Mouse (Mus musculus): Measurements from ENCODE around the gene Slc36a3. TPM values are rescaled to one million over a fixed set of nuclear protein-coding genes. Genes with fewer than 3 reads are reported as not detected.

The Slc36a3 gene
- polyA plus RNA-seq, 1 experiment from 2014 or later: not detected

DNA sequence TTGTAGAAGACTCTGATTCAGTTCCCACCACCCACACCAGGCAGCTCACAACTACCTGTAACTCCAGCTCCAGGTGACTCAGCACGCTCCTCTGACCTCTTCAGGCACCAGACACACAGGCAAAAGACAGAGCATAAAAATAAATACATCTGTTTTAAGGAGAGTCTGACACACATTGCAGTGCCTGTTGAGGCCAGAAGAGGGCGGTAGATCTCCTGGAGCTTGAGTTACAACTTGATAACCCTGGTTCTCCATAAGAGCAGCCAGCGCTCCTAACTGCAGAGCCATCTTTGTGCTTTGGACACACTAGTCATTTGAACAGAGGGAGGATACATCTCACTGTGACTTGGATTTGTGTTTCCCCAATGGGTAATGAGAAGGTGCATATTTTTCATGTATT, 13.2 kb upstream of the Slc36a3 start:
- H3K4me1 ChIP-seq (ENCODE audit: control insufficient read depth in 2 of 2, insufficient read depth in 2 of 2, low read length in 2 of 2): peaks cover 0 to 4% of the 10 kb centered on the region in 2 experiments; a peak in 1 of 4 replicates
- no peaks in the 10 kb centered on the region for H3K9me3 ChIP-seq (ENCODE audit: control insufficient read depth, low read length)
- H3K4me2 ChIP-seq (ENCODE audit: low read length): no peak overlapping the region
- H3K27me3 ChIP-seq (ENCODE audit: control insufficient read depth, insufficient read depth, low read length): no peaks in the 10 kb centered on the region
- WGBS: 39% methylated on average over 3 of the region's 3 CpGs
- no peak overlapping the region for H3K27ac ChIP-seq (replicated peaks in 1 of 2; ENCODE audit: control insufficient read depth in 1 of 2, insufficient read depth in 1 of 2, low read depth in 2 of 2, low read length in 2 of 2)
- no peaks in the 10 kb centered on the region for H3K36me3 ChIP-seq (ENCODE audit: control insufficient read depth, insufficient read depth, low read length)
- no peak overlapping the region for H3K9ac ChIP-seq (ENCODE audit: low read length)
- no peak overlapping the region for H3K4me3 ChIP-seq (ENCODE audit: control insufficient read depth in 1 of 2, insufficient read depth in 1 of 2, low read depth in 1 of 2, low read length in 2 of 2)
- ATAC-seq (ENCODE audit: insufficient number of reproducible peaks, insufficient read depth, low FRiP score, low read depth): no peak

- H3K9me3 ChIP-seq (ENCODE audit: control insufficient read depth, low read length): no peaks in the 10 kb centered on the region
- H3K4me3 ChIP-seq (ENCODE audit: control insufficient read depth in 1 of 2, insufficient read depth in 1 of 2, low read depth in 1 of 2, low read length in 2 of 2): no peak overlapping the region
- WGBS: 47% methylated on average over 9 of the region's 9 CpGs
- H3K27ac ChIP-seq (replicated peaks in 1 of 2; ENCODE audit: control insufficient read depth in 1 of 2, insufficient read depth in 1 of 2, low read depth in 2 of 2, low read length in 2 of 2): no peak overlapping the region
- no peaks in the 10 kb centered on the region for H3K36me3 ChIP-seq (ENCODE audit: control insufficient read depth, insufficient read depth, low read length)
- peaks cover 0 to 4% of the 10 kb centered on the region in 2 experiments; a peak in 1 of 4 replicates for H3K4me1 ChIP-seq (ENCODE audit: control insufficient read depth in 2 of 2, insufficient read depth in 2 of 2, low read length in 2 of 2)
- H3K27me3 ChIP-seq (ENCODE audit: control insufficient read depth, insufficient read depth, low read length): no peaks in the 10 kb centered on the region
- ATAC-seq (ENCODE audit: insufficient number of reproducible peaks, insufficient read depth, low FRiP score, low read depth): no peak
- H3K9ac ChIP-seq (ENCODE audit: low read length): no peak overlapping the region
- no peak overlapping the region for H3K4me2 ChIP-seq (ENCODE audit: low read length)
Measured at GRCm38 (mm10) chr11:55162670-55163069, 11.2 kb upstream of the Slc36a3 start.

- Histone ChIP-seq H3K9ac (ENCODE audit: low read length) (no peak overlapping the region), H3K4me2 (ENCODE audit: low read length) (no peak overlapping the region), H3K27ac (replicated peaks in 1 of 2; ENCODE audit: control insufficient read depth in 1 of 2, insufficient read depth in 1 of 2, low read depth in 2 of 2, low read length in 2 of 2) (no peak overlapping the region), H3K36me3 (ENCODE audit: control insufficient read depth, insufficient read depth, low read length) (no peaks in the 10 kb centered on the region), H3K9me3 (ENCODE audit: control insufficient read depth, low read length) (no peaks in the 10 kb centered on the region), H3K4me3 (ENCODE audit: control insufficient read depth in 1 of 2, insufficient read depth in 1 of 2, low read depth in 1 of 2, low read length in 2 of 2) (no peak overlapping the region), H3K4me1 (ENCODE audit: control insufficient read depth in 2 of 2, insufficient read depth in 2 of 2, low read length in 2 of 2) (peaks cover 0 to 4% of the 10 kb centered on the region in 2 experiments; a peak in 1 of 4 replicates), H3K27me3 (ENCODE audit: control insufficient read depth, insufficient read depth, low read length) (no peaks in the 10 kb centered on the region)
- no peak for ATAC-seq (ENCODE audit: insufficient number of reproducible peaks, insufficient read depth, low FRiP score, low read depth)
- WGBS: 44% methylated on average over 13 of the region's 13 CpGs
Measured at GRCm38 (mm10) chr11:55158785-55159359, 7.4 kb upstream of the Slc36a3 start.

GRCm38 (mm10) chr11:55155070-55155421, 3.5 kb upstream of the Slc36a3 start:
- H3K4me2 ChIP-seq (ENCODE audit: low read length): no peak overlapping the region
- no peaks in the 10 kb centered on the region for H3K4me1 ChIP-seq (ENCODE audit: control insufficient read depth in 2 of 2, insufficient read depth in 2 of 2, low read length in 2 of 2)
- H3K27ac ChIP-seq (replicated peaks in 1 of 2; ENCODE audit: control insufficient read depth in 1 of 2, insufficient read depth in 1 of 2, low read depth in 2 of 2, low read length in 2 of 2): no peak overlapping the region
- H3K9me3 ChIP-seq (ENCODE audit: control insufficient read depth, low read length): no peaks in the 10 kb centered on the region
- WGBS: 79% methylated on average over 6 of the region's 6 CpGs
- H3K27me3 ChIP-seq (ENCODE audit: control insufficient read depth, insufficient read depth, low read length): no peaks in the 10 kb centered on the region
- no peak overlapping the region for H3K4me3 ChIP-seq (ENCODE audit: control insufficient read depth in 1 of 2, insufficient read depth in 1 of 2, low read depth in 1 of 2, low read length in 2 of 2)
- no peak for ATAC-seq (ENCODE audit: insufficient number of reproducible peaks, insufficient read depth, low FRiP score, low read depth)
- H3K9ac ChIP-seq (ENCODE audit: low read length): no peak overlapping the region
- H3K36me3 ChIP-seq (ENCODE audit: control insufficient read depth, insufficient read depth, low read length): no peaks in the 10 kb centered on the region

DNA sequence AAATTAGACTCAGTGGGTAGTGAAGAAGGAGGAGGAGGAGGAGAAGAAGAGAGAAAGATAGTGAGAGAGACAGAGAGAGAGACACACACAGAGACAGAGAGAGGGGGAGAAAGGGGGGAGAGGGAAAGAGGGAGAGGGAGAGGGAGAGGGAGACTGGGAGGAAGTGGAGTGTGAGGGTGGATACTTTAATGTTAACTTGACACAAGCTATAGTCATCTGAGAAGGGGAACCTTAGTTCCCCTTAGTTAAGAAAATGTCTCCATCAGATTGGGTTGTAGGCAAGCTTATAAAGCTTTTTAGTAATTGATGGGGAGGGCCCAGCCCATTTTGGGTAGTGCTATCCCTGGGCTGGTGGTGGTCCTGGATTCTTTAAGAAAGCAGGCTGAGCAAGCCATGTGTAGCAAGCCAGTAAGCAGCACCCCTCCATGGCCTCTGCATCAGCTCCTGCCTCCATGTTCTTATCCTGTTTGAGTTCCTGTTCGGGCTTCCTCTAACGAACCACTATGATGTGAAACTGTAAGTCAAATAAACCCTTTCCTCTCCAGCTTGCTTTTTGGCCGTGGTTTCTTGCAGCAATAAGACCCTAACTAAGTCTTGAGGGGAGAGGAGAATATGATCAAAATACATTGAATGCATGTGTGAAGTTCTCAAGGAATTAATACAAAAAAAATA, 3.0 kb upstream of the Slc36a3 start:
- Histone ChIP-seq H3K9me3 (ENCODE audit: control insufficient read depth, low read length) (no peaks in the 10 kb centered on the region), H3K4me1 (ENCODE audit: control insufficient read depth in 2 of 2, insufficient read depth in 2 of 2, low read length in 2 of 2) (no peaks in the 10 kb centered on the region), H3K4me3 (ENCODE audit: control insufficient read depth in 1 of 2, insufficient read depth in 1 of 2, low read depth in 1 of 2, low read length in 2 of 2) (no peak overlapping the region), H3K27ac (replicated peaks in 1 of 2; ENCODE audit: control insufficient read depth in 1 of 2, insufficient read depth in 1 of 2, low read depth in 2 of 2, low read length in 2 of 2) (no peak overlapping the region), H3K4me2 (ENCODE audit: low read length) (no peak overlapping the region), H3K36me3 (ENCODE audit: control insufficient read depth, insufficient read depth, low read length) (no peaks in the 10 kb centered on the region), H3K9ac (ENCODE audit: low read length) (no peak overlapping the region), H3K27me3 (ENCODE audit: control insufficient read depth, insufficient read depth, low read length) (no peaks in the 10 kb centered on the region)
- 51% methylated on average over 3 of the region's 3 CpGs for WGBS
- no peak for ATAC-seq (ENCODE audit: insufficient number of reproducible peaks, insufficient read depth, low FRiP score, low read depth)

GRCm38 (mm10) chr11:55148461-55148860, 3.0 kb downstream of the Slc36a3 start:
- WGBS: 69% methylated on average over 4 of the region's 4 CpGs
- no peak overlapping the region for H3K27ac ChIP-seq (replicated peaks in 1 of 2; ENCODE audit: control insufficient read depth in 1 of 2, insufficient read depth in 1 of 2, low read depth in 2 of 2, low read length in 2 of 2)
- no peaks in the 10 kb centered on the region for H3K36me3 ChIP-seq (ENCODE audit: control insufficient read depth, insufficient read depth, low read length)
- no peaks in the 10 kb centered on the region for H3K9me3 ChIP-seq (ENCODE audit: control insufficient read depth, low read length)
- no peaks in the 10 kb centered on the region for H3K4me1 ChIP-seq (ENCODE audit: control insufficient read depth in 2 of 2, insufficient read depth in 2 of 2, low read length in 2 of 2)
- no peak overlapping the region for H3K4me2 ChIP-seq (ENCODE audit: low read length)
- ATAC-seq (ENCODE audit: insufficient number of reproducible peaks, insufficient read depth, low FRiP score, low read depth): no peak
- H3K9ac ChIP-seq (ENCODE audit: low read length): no peak overlapping the region
- no peak overlapping the region for H3K4me3 ChIP-seq (ENCODE audit: control insufficient read depth in 1 of 2, insufficient read depth in 1 of 2, low read depth in 1 of 2, low read length in 2 of 2)
- no peaks in the 10 kb centered on the region for H3K27me3 ChIP-seq (ENCODE audit: control insufficient read depth, insufficient read depth, low read length)

DNA sequence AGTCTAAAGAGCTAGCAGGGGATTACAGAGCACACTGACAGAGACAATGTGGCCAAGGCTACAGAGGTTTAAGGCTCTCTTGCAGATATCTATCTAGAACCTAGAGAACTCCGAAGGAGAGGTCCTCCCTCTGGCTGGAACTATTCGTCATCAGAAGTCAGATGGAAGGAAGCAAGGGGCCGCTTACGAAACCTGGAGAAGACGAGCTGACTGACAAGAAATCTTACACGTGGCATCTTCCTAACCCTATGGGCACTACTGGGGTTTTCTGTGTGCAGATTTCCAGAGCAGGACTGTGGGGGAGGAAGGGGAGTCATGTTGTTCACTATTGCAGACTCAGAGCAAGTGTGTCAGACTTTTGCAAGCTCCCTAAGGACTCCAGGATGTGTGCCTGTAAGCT, 4.1 kb downstream of the Slc36a3 start:
- Histone ChIP-seq H3K27ac (replicated peaks in 1 of 2; ENCODE audit: control insufficient read depth in 1 of 2, insufficient read depth in 1 of 2, low read depth in 2 of 2, low read length in 2 of 2) (no peak overlapping the region), H3K9me3 (ENCODE audit: control insufficient read depth, low read length) (no peaks in the 10 kb centered on the region), H3K9ac (ENCODE audit: low read length) (no peak overlapping the region), H3K4me1 (ENCODE audit: control insufficient read depth in 2 of 2, insufficient read depth in 2 of 2, low read length in 2 of 2) (no peaks in the 10 kb centered on the region), H3K4me2 (ENCODE audit: low read length) (no peak overlapping the region), H3K36me3 (ENCODE audit: control insufficient read depth, insufficient read depth, low read length) (no peaks in the 10 kb centered on the region), H3K4me3 (ENCODE audit: control insufficient read depth in 1 of 2, insufficient read depth in 1 of 2, low read depth in 1 of 2, low read length in 2 of 2) (no peak overlapping the region), H3K27me3 (ENCODE audit: control insufficient read depth, insufficient read depth, low read length) (no peaks in the 10 kb centered on the region)
- 65% methylated on average over 6 of the region's 6 CpGs for WGBS
- no peak for ATAC-seq (ENCODE audit: insufficient number of reproducible peaks, insufficient read depth, low FRiP score, low read depth)

DNA sequence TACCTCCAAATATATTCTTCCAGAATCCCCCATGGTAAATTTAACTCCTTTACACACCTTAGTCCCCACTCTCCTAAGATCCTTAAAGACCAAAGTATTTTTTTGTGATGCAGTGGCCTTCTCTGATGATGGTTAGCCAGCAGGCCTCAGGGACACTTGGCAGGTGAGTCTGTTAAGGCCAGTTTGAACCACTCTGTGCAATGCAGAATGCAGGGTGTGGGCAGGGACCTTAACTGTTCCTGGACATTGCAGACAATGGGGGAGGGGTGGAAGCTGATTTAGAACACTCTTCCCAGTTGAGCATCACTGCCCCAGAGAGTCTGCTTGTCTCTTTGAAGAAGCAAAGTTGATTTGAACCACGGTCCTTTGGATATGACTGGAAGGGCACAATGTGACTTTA, 4.7 kb downstream of the Slc36a3 start:
- Histone ChIP-seq H3K36me3 (ENCODE audit: control insufficient read depth, insufficient read depth, low read length) (no peaks in the 10 kb centered on the region), H3K9ac (ENCODE audit: low read length) (no peak overlapping the region), H3K4me1 (ENCODE audit: control insufficient read depth in 2 of 2, insufficient read depth in 2 of 2, low read length in 2 of 2) (no peaks in the 10 kb centered on the region), H3K4me3 (ENCODE audit: control insufficient read depth in 1 of 2, insufficient read depth in 1 of 2, low read depth in 1 of 2, low read length in 2 of 2) (no peak overlapping the region), H3K4me2 (ENCODE audit: low read length) (no peak overlapping the region), H3K9me3 (ENCODE audit: control insufficient read depth, low read length) (no peaks in the 10 kb centered on the region), H3K27me3 (ENCODE audit: control insufficient read depth, insufficient read depth, low read length) (no peaks in the 10 kb centered on the region), H3K27ac (replicated peaks in 1 of 2; ENCODE audit: control insufficient read depth in 1 of 2, insufficient read depth in 1 of 2, low read depth in 2 of 2, low read length in 2 of 2) (no peak overlapping the region)
- ATAC-seq (ENCODE audit: insufficient number of reproducible peaks, insufficient read depth, low FRiP score, low read depth): no peak
- WGBS: 72% methylated on average over 1 of the region's 1 CpGs
